Mouse (Mus musculus) heart, embryonic 14.5 days (tissue): ENCODE measurements around the gene Resp18. TPM values are rescaled to one million over a fixed set of nuclear protein-coding genes. Genes with fewer than 3 reads are reported as not detected.

Experiments used
- ATAC-seq: fragments of 200-750 bp; cut with Nextera tagmentation; 2 replicates; pipeline ENCODE4 v1.8.0; 2017; ENCODE audit warnings: low read depth, moderate TSS enrichment; ENCODE audit not compliant: insufficient number of reproducible peaks, insufficient read depth, low FRiP score
- H3K27ac ChIP-seq, 2 experiments: fragments of 200-500 bp in 1 of 2; fragments of 300-500 bp in 1 of 2; sonication (generic) in 1 of 2; replicated peaks in 1 of 2; 2 replicates each; pipeline ENCODE4 v1.5.1; 2012 to 2014; ENCODE audit warnings: low read depth in 2 of 2, low read length in 2 of 2, control low read depth in 1 of 2, mild to moderate bottlenecking in 1 of 2, mixed read lengths in 1 of 2; ENCODE audit not compliant: control insufficient read depth in 1 of 2, insufficient read depth in 1 of 2
- H3K27me3 ChIP-seq: fragments of 300-500 bp; sonication (generic); 2 replicates; pipeline ENCODE4 v1.6.1; 2014; ENCODE audit warnings: mild to moderate bottlenecking, low read length, control low read depth; ENCODE audit not compliant: control insufficient read depth, insufficient read depth
- H3K36me3 ChIP-seq: fragments of 300-500 bp; sonication (generic); 2 replicates; pipeline ENCODE4 v1.6.1; 2014; ENCODE audit warnings: mild to moderate bottlenecking, control low read depth, low read length, mixed read lengths; ENCODE audit not compliant: control insufficient read depth, insufficient read depth
- H3K4me1 ChIP-seq, 2 experiments: fragments of 200-500 bp in 1 of 2; fragments of 300-500 bp in 1 of 2; sonication (generic) in 1 of 2; 2 replicates each; pipeline ENCODE4 v1.6.1; 2012 to 2014; ENCODE audit warnings: low read length in 2 of 2, control low read depth in 1 of 2, mixed read lengths in 1 of 2; ENCODE audit not compliant: control insufficient read depth in 2 of 2, insufficient read depth in 2 of 2
- H3K4me2 ChIP-seq: fragments of 300-500 bp; sonication (generic); 2 replicates; pipeline ENCODE4 v1.6.1; 2014; ENCODE audit warnings: mild to moderate bottlenecking, low read length
- H3K4me3 ChIP-seq, 2 experiments: fragments of 200-500 bp in 1 of 2; fragments of 300-500 bp in 1 of 2; sonication (generic) in 1 of 2; 2 replicates each; pipeline ENCODE4 v1.5.1; 2012 to 2014; ENCODE audit warnings: low read length in 2 of 2, mild to moderate bottlenecking in 2 of 2, control low read depth in 1 of 2, low read depth in 1 of 2, moderate library complexity in 1 of 2; ENCODE audit not compliant: control insufficient read depth in 1 of 2, insufficient read depth in 1 of 2
- H3K9ac ChIP-seq: fragments of 300-500 bp; sonication (generic); 2 replicates; pipeline ENCODE4 v1.6.1; 2014; ENCODE audit warnings: mild to moderate bottlenecking, low read length
- H3K9me3 ChIP-seq: fragments of 300-500 bp; sonication (generic); 2 replicates; pipeline ENCODE4 v1.6.1; 2016; ENCODE audit warnings: low read length, control low read depth; ENCODE audit not compliant: control insufficient read depth
- WGBS: fragments of 180-500 bp; shearing (Covaris S2); extraction: QIAGEN DNeasy Blood & Tissue Kit; methylation state at CpG from one replicate; pipeline ENCODE4 v1.1.7; 2014; 5-methylcytosine and 5-hydroxymethylcytosine counted together
- polyA plus RNA-seq: library from polyadenylated mRNA; unstranded; fragments of >200 nt; fragmentation: Nextera tagmentation; extraction: Ambion mirVana; gene quantifications from 2 replicates; pipeline ENCODE4 v1.2.1, GENCODE M21; 2014

Resp18 gene
- polyA plus RNA-seq, 1 experiment from 2014 or later = 0.53 TPM

GRCm38 (mm10) chr1:75252308-75252707, 25.9 kb downstream of the Resp18 start:
- no peak overlapping the region for H3K4me3 ChIP-seq
- H3K27ac ChIP-seq = no peak overlapping the region
- H3K4me2 ChIP-seq = no peak overlapping the region
- no peaks in the 10 kb centered on the region for H3K9me3 ChIP-seq
- no peak for ATAC-seq
- H3K9ac ChIP-seq = no peak overlapping the region
- no peaks in the 10 kb centered on the region for H3K36me3 ChIP-seq
- no peaks in the 10 kb centered on the region for H3K27me3 ChIP-seq
- 64% methylated on average over 13 of the region's 13 CpGs for WGBS
- H3K4me1 ChIP-seq = peaks cover 21 to 22% of the 10 kb centered on the region in 2 experiments

GRCm38 (mm10) chr1:75251112-75251970, 26.9 kb downstream of the Resp18 start:
- peak overlapping the region; percentile 10; a peak in 2 of 4 replicates for H3K4me3 ChIP-seq
- no peak overlapping the region for H3K27ac ChIP-seq
- no peaks in the 10 kb centered on the region for H3K36me3 ChIP-seq
- 0 out of 2 replicates have a peak, but pooled peaks have one; percentile 18 for ATAC-seq
- 5% methylated on average over 22 of the region's 22 CpGs for WGBS
- H3K9ac ChIP-seq = peak overlapping the region; percentile 32; the same call in 1 of the 2 replicates
- no peaks in the 10 kb centered on the region for H3K9me3 ChIP-seq
- H3K27me3 ChIP-seq = no peaks in the 10 kb centered on the region
- H3K4me2 ChIP-seq = peak overlapping the region; percentile 58
- peaks cover 29 to 31% of the 10 kb centered on the region in 2 experiments for H3K4me1 ChIP-seq

- no peak for ATAC-seq
- Histone ChIP-seq H3K9ac (no peak overlapping the region), H3K4me1 (peaks cover 29 to 31% of the 10 kb centered on the region in 2 experiments), H3K9me3 (no peaks in the 10 kb centered on the region), H3K36me3 (no peaks in the 10 kb centered on the region), H3K4me2 (no peak overlapping the region), H3K4me3 (no peak overlapping the region), H3K27ac (no peak overlapping the region), H3K27me3 (no peaks in the 10 kb centered on the region)
- WGBS = 78% methylated on average over 3 of the region's 3 CpGs
These were observed 27.7 kb downstream of the Resp18 start for GRCm38 (mm10) chr1:75250498-75250897.

GRCm38 (mm10) chr1:75248041-75248772, 30.0 kb downstream of the Resp18 start:
- Histone ChIP-seq H3K9ac (peak overlapping the region; percentile 42; the same call in 1 of the 2 replicates), H3K4me1 (peaks cover 29 to 31% of the 10 kb centered on the region in 2 experiments), H3K27me3 (no peaks in the 10 kb centered on the region), H3K4me3 (no peak overlapping the region), H3K36me3 (peaks cover 11% of the 10 kb centered on the region), H3K27ac (peak overlapping the region; percentile 89 to 98), H3K9me3 (no peaks in the 10 kb centered on the region), H3K4me2 (peak overlapping the region; percentile 0; the same call in 1 of the 2 replicates)
- peak; percentile 74 for ATAC-seq
- 26% methylated on average over 9 of the region's 9 CpGs for WGBS

GRCm38 (mm10) chr1:75247071-75247930, 30.9 kb downstream of the Resp18 start:
- no peak for ATAC-seq
- Histone ChIP-seq H3K9me3 (no peaks in the 10 kb centered on the region), H3K4me3 (no peak overlapping the region), H3K9ac (peak overlapping the region; percentile 42; the same call in 1 of the 2 replicates), H3K27ac (peak overlapping the region; percentile 89 to 98), H3K4me2 (0 out of 2 replicates have a peak overlapping the region, but pooled peaks have one; percentile 0), H3K27me3 (no peaks in the 10 kb centered on the region), H3K4me1 (peaks cover 29 to 31% of the 10 kb centered on the region in 2 experiments), H3K36me3 (peaks cover 20% of the 10 kb centered on the region)
- WGBS = 78% methylated on average over 16 of the region's 16 CpGs

- Histone ChIP-seq H3K27me3 (no peaks in the 10 kb centered on the region), H3K9me3 (no peaks in the 10 kb centered on the region), H3K36me3 (peaks cover 44% of the 10 kb centered on the region), H3K9ac (no peak overlapping the region), H3K4me3 (no peak overlapping the region), H3K4me2 (no peak overlapping the region), H3K4me1 (peaks cover 24 to 31% of the 10 kb centered on the region in 2 experiments), H3K27ac (no peak overlapping the region)
- WGBS = 27% methylated on average over 4 of the region's 4 CpGs
- ATAC-seq = no peak
These were observed 33.4 kb downstream of the Resp18 start for GRCm38 (mm10) chr1:75244836-75245235.
